Mouse (Mus musculus) heart, adult 18-20 months (tissue): ENCODE measurements around the gene Postn. TPM values are rescaled to one million over a fixed set of nuclear protein-coding genes. Genes with fewer than 3 reads are reported as not detected.

ENCODE experiments used
- DNase-seq, 2 experiments: peaks; one replicate each; pipeline ENCODE4 v3.0.0; 2021 to 2022; ENCODE audit warnings: mixed read lengths in 1 of 2
- long read RNA-seq, 2 experiments: library from polyadenylated mRNA; stranded (forward); transcript quantifications; one replicate each; pipeline ENCODE4 v2.0.0; 2021
- total RNA-seq, 2 experiments: library from RNA; stranded (reverse); gene quantifications; 2 replicates each; pipeline ENCODE4 v1.2.3; 2021

The Postn gene
- total RNA-seq = 10 to 100 TPM; 12.8 to 13.5 TPM
- long read RNA-seq, experiment 1, partial matches to known transcripts = 0 of 3 reads
- long read RNA-seq, experiment 1, other reads (novel, unspliced or antisense) = 1 of 3 reads
- long read RNA-seq, experiment 2, partial matches to known transcripts = 0 of 2 reads
- long read RNA-seq, experiment 2, other reads (novel, unspliced or antisense) = 2 of 2 reads

GRCm38 (mm10) chr3:54360897-54361296, at the start of gene Postn:
Postn (plus strand) TSS chr3:54361109.
- DNase-seq = peak in 1 of 2 experiments; percentile 5

- peak in 1 of 2 experiments; percentile 4 for DNase-seq
These were observed 46.9 kb upstream of the Postn start for GRCm38 (mm10) chr3:54314055-54314454.

GRCm38 (mm10) chr3:54352891-54353652, 7.8 kb upstream of the Postn start:
- DNase-seq = peak; percentile 45 to 90

- DNase-seq = peak; percentile 4 to 45
These were observed 3.3 kb upstream of the Postn start for GRCm38 (mm10) chr3:54357561-54357960.

GRCm38 (mm10) chr3:54358463-54359189, 2.3 kb upstream of the Postn start:
- DNase-seq = peak; percentile 51 to 54

GRCm38 (mm10) chr3:54361656-54362055, 747 bp downstream of the Postn start:
- no peak for DNase-seq

DNA sequence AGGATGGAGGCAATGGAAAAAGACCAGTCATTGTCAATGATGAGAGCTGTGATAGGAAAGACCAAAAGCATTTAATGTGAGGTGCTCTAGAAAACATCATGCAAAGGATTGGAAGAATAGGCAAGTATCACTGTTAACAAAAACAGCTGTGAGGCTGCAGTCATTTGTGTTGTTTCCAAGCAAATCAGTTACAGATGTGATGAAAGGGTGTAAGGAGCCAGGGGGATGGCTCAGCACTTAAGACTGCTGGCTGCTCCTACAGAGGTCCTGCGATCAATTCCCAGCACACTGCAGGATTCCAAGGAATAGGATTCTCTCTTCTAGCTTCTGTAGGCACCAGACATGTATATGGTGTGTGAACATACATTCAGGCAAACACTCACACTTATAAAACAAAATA, 10.1 kb downstream of the Postn start:
- no peak for DNase-seq

DNA sequence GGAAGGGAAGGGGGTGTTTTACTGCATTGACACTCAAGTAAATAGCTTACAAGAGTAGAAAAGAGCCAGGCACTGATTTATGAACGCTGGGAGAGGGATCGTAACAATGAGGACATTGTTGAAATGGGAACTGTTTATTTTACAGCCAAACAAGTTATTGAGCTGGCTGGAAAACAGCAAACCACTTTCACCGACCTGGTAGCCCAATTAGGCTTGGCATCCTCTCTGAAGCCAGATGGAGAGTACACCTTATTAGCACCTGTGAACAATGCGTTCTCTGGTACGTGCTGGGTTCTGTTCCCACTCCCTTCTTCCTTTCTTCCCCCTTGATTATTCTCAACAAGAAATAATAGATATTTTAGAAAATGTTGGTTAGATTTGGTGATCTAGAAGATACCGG, 11.7 kb downstream of the Postn start:
- DNase-seq = no peak

GRCm38 (mm10) chr3:54376014-54376413, 15.1 kb downstream of the Postn start:
- DNase-seq = no peak

DNA sequence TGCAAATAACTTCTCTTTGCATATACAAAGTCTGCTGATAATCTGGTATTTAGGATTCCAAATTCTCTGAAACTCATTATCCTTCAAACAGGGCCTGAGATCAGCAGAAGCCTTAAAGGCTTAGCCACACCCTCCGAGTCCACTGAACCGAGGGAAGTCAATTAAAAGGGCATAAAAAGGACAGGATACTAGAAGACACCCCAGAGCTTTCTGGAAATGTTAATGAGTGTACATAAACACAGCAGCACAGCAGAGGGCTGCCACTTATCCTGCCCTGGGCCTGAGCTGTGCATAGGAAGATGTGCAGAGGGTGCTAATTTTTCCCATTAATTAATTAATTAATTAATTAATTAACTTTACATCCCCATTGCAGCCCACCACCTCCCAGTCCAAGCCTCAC, 16.7 kb downstream of the Postn start:
- no peak for DNase-seq

- DNase-seq = no peak
These were observed 17.2 kb downstream of the Postn start for GRCm38 (mm10) chr3:54378135-54378534.

- no peak for DNase-seq
These were observed 19.1 kb downstream of the Postn start for GRCm38 (mm10) chr3:54379981-54380380.

DNA sequence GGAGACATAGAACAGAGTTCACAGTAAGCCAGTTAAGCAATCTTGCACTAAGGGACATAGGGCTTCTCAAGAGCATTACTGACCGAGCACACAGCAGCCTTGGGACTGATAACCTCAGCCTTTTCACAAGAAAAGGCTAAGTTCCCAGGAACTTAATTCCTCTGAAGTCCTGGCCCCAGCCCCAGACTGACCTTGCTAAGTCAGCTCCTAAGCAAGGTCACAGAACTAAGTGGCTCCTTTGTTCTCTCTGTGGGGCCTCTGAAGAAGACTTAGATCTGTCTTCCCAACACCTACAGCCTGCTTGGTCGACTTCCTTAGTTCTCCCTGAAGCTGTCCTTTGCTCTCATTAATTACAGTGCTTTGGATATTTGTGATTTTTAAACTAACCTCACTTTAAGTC, 38.4 kb downstream of the Postn start:
- no peak for DNase-seq

- DNase-seq = no peak
These were observed 39.0 kb downstream of the Postn start for GRCm38 (mm10) chr3:54399911-54400310.

DNA sequence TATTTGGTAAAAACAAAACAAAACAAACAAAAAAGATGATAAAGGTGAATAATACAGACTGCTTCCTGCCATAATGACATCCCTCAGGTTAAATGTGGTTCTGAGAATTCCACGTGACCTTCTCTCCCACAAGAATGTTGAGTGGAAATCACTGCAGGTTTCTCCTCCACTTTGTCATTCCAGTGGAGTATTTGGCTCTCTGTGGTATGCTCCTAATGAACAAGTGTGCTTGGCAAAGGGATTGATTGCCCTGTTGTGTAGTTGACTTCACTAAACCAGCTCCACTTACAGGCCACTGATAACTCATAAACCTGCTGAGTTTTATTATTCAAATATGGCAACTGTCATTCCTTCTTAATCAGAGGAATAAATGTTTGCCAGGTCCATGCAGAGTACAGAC, 39.7 kb downstream of the Postn start:
- peak in 1 of 2 experiments; percentile 7 for DNase-seq

- no peak for DNase-seq
These were observed 40.8 kb downstream of the Postn start for GRCm38 (mm10) chr3:54401706-54402105.

DNA sequence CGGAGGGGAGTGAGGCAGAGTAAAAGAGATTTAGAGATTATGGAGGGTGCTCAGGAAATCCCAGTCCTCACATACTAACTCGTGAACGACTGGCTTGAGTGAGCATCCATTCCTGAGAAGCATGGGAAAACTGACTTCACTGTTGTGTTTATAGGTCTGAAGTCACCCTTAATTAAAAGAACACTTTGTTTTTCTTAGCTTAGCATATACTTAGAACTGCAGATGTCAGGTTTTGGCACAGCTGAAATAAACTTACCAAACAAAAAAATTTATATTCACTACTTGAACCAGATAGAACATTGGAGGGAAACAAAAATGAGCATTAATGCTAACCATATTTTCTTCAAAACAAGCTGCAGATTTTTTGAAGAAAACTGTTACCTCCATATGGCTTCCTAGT, 42.9 kb downstream of the Postn start:
- DNase-seq = no peak

DNA sequence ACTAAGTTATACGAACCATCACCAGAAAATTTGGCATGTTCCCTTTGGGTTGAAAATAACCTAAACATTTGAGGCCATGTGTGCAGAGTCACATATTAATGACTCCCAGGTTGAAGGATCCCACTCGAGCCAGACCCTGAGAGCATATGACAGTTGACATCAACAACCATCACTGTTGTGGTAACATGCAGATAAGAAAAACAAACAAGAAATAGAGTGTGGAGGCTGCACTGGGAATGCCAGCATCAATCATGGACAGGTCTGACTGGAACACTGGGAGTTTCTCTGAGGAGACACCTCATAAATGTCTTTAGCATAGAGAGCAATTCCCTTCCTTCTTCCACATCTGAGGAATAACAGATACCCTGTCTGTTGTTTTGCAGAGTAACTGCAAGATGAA, 45.7 kb downstream of the Postn start:
- no peak for DNase-seq

- peak; percentile 14 to 30 for DNase-seq
These were observed 50.1 kb downstream of the Postn start for GRCm38 (mm10) chr3:54411052-54411451.

GRCm38 (mm10) chr3:54412885-54413583, 52.1 kb downstream of the Postn start:
- no peak for DNase-seq

DNA sequence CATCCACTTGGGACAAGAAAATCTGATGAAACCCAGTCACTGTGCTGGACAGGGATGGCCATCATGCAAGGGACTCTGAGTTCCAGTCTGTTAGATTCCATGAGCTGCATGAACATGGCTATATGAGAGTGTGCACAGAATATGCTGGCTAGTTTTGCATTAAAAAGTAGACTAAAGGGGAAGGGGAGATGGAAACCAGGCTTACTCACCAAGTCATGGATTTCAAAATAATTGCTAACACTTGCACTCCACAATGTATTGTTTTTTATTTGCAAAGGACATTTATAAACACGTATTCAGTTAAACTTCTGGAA, 52.6 kb downstream of the Postn start:
- DNase-seq = no peak

- no peak for DNase-seq
These were observed 53.5 kb downstream of the Postn start for GRCm38 (mm10) chr3:54414386-54414785.
